Mouse (Mus musculus): ENCODE data around the gene Ap5s1. TPM values are rescaled to one million over a fixed set of nuclear protein-coding genes. Genes with fewer than 3 reads are reported as not detected.

The Ap5s1 gene
- 3.4 TPM for polyA plus RNA-seq (2014; fragmentation: Illumina TruSeq; extraction: RNeasy Lipid Tissue Mini Kit (QIAGEN cat#74804))

GRCm38 (mm10) chr2:131206778-131207177 lies at the start of gene Ap5s1:
TSS of gene Ap5s1 (plus strand) at chr2:131207078.

GRCm38 (mm10) chr2:131159938-131160581 lies 46.8 kb upstream of the Ap5s1 start, which contains the start of gene 1700037H04Rik:
TSS of gene 1700037H04Rik (minus strand) at chr2:131160081.

GRCm38 (mm10) chr2:131179990-131180587 lies 26.8 kb upstream of the Ap5s1 start, which contains the start of gene Cenpb:
TSS of gene Cenpb (minus strand) at chr2:131180067.

GRCm38 (mm10) chr2:131186771-131187601 lies 19.9 kb upstream of the Ap5s1 start, which contains the start of the genes Cdc25b and Spef1:
TSS of gene Cdc25b (plus strand) at chr2:131186949.
TSS of gene Spef1 (minus strand) at chr2:131187282.

GRCm38 (mm10) chr2:131233307-131234126 lies 26.6 kb downstream of the Ap5s1 start, which contains the start of gene Mavs:
TSS of gene Mavs (plus strand) at chr2:131234063.

GRCm38 (mm10) chr2:131262213-131262672 lies 55.4 kb downstream of the Ap5s1 start, which contains the start of gene Pank2:
TSS of gene Pank2 (plus strand) at chr2:131262495.

Other genes with a start within 250 kb of the Ap5s1 start
- 0.34 TPM for gene Gfra4, start 164.0 kb upstream of the Ap5s1 start, polyA plus RNA-seq (2014; fragmentation: Illumina TruSeq; extraction: RNeasy Lipid Tissue Mini Kit (QIAGEN cat#74804))
- 0.57 TPM for gene Adam33, start 143.3 kb upstream of the Ap5s1 start, polyA plus RNA-seq (2014; fragmentation: Illumina TruSeq; extraction: RNeasy Lipid Tissue Mini Kit (QIAGEN cat#74804))
- gene Siglec1, start 120.3 kb upstream of the Ap5s1 start, polyA plus RNA-seq (2014; fragmentation: Illumina TruSeq; extraction: RNeasy Lipid Tissue Mini Kit (QIAGEN cat#74804)): 1.2 TPM
- gene Hspa12b, start 79.8 kb upstream of the Ap5s1 start, polyA plus RNA-seq (2014; fragmentation: Illumina TruSeq; extraction: RNeasy Lipid Tissue Mini Kit (QIAGEN cat#74804)): 1.5 TPM
- not detected for gene Gm11037, start 73.6 kb upstream of the Ap5s1 start, polyA plus RNA-seq (2014; fragmentation: Illumina TruSeq; extraction: RNeasy Lipid Tissue Mini Kit (QIAGEN cat#74804))
- gene 1700037H04Rik, start 47.0 kb upstream of the Ap5s1 start, polyA plus RNA-seq (2014; fragmentation: Illumina TruSeq; extraction: RNeasy Lipid Tissue Mini Kit (QIAGEN cat#74804)): 0.94 TPM
- gene Cenpb, start 27.0 kb upstream of the Ap5s1 start, polyA plus RNA-seq (2014; fragmentation: Illumina TruSeq; extraction: RNeasy Lipid Tissue Mini Kit (QIAGEN cat#74804)): 15.5 TPM
- 4.8 TPM for gene Cdc25b, start 20.1 kb upstream of the Ap5s1 start, polyA plus RNA-seq (2014; fragmentation: Illumina TruSeq; extraction: RNeasy Lipid Tissue Mini Kit (QIAGEN cat#74804))
- gene Spef1, start 19.8 kb upstream of the Ap5s1 start, polyA plus RNA-seq (2014; fragmentation: Illumina TruSeq; extraction: RNeasy Lipid Tissue Mini Kit (QIAGEN cat#74804)): 3.1 TPM
- gene Mavs, start 27.0 kb downstream of the Ap5s1 start, polyA plus RNA-seq (2014; fragmentation: Illumina TruSeq; extraction: RNeasy Lipid Tissue Mini Kit (QIAGEN cat#74804)): 5.8 TPM
- gene Pank2, start 55.4 kb downstream of the Ap5s1 start, polyA plus RNA-seq (2014; fragmentation: Illumina TruSeq; extraction: RNeasy Lipid Tissue Mini Kit (QIAGEN cat#74804)): 79.5 TPM
- gene Rnf24, start 145.8 kb downstream of the Ap5s1 start, polyA plus RNA-seq (2014; fragmentation: Illumina TruSeq; extraction: RNeasy Lipid Tissue Mini Kit (QIAGEN cat#74804)): 14.7 TPM